Mouse (Mus musculus) midbrain, embryonic 11.5 days (tissue): ENCODE results near the gene Krt23. TPM values are rescaled to one million over a fixed set of nuclear protein-coding genes. Genes with fewer than 3 reads are reported as not detected.

ENCODE experiments used
- ATAC-seq: fragments of 200-750 bp; cut with Nextera tagmentation; 2 replicates; pipeline ENCODE4 v1.8.0; 2017; ENCODE audit warnings: moderate TSS enrichment, moderate library complexity; ENCODE audit not compliant: low FRiP score
- DNase-seq: peaks from one replicate; pipeline ENCODE4 v3.0.0; 2015; ENCODE audit warnings: low spot score; ENCODE audit errors: missing footprints
- H3K27ac ChIP-seq: fragments of 300-500 bp; sonication (generic); 2 replicates; pipeline ENCODE4 v1.5.1; 2014; ENCODE audit warnings: low read depth, low read length
- H3K27me3 ChIP-seq: fragments of 300-500 bp; sonication (generic); 2 replicates; pipeline ENCODE4 v1.6.1; 2014; ENCODE audit warnings: mild to moderate bottlenecking, low read length, moderate library complexity, mixed read lengths; ENCODE audit not compliant: control insufficient read depth, insufficient read depth
- H3K36me3 ChIP-seq: fragments of 300-500 bp; sonication (generic); 2 replicates; pipeline ENCODE4 v1.6.1; 2014; ENCODE audit warnings: mild to moderate bottlenecking, low read length, moderate library complexity, mixed read lengths; ENCODE audit not compliant: control insufficient read depth, insufficient read depth
- H3K4me1 ChIP-seq: fragments of 300-500 bp; sonication (generic); 2 replicates; pipeline ENCODE4 v1.6.1; 2014; ENCODE audit warnings: low read length; ENCODE audit not compliant: control insufficient read depth, insufficient read depth
- H3K4me2 ChIP-seq: fragments of 300-500 bp; sonication (generic); 2 replicates; pipeline ENCODE4 v1.6.1; 2014; ENCODE audit warnings: mild to moderate bottlenecking, moderate library complexity
- H3K4me3 ChIP-seq: fragments of 300-500 bp; sonication (generic); 2 replicates; pipeline ENCODE4 v1.5.1; 2014; ENCODE audit warnings: low read depth, low read length
- H3K9ac ChIP-seq: fragments of 300-500 bp; sonication (generic); 2 replicates; pipeline ENCODE4 v1.6.1; 2014; ENCODE audit warnings: low read length
- H3K9me3 ChIP-seq: fragments of 300-500 bp; sonication (generic); 2 replicates; pipeline ENCODE4 v1.6.1; 2016; ENCODE audit warnings: low read length; ENCODE audit not compliant: control insufficient read depth
- WGBS: fragments of 180-500 bp; shearing (Covaris S2); extraction: QIAGEN DNeasy Blood & Tissue Kit; methylation state at CpG from one replicate; pipeline ENCODE4 v1.1.7; 2014; 5-methylcytosine and 5-hydroxymethylcytosine counted together
- polyA plus RNA-seq: library from polyadenylated mRNA; unstranded; fragments of >200 nt; fragmentation: Nextera tagmentation; extraction: Ambion mirVana; gene quantifications from 2 replicates; pipeline ENCODE4 v1.2.1, GENCODE M21; 2014

The Krt23 gene
- 0.14 TPM in 1 of 2 replicates, not detected in the other for polyA plus RNA-seq

DNA sequence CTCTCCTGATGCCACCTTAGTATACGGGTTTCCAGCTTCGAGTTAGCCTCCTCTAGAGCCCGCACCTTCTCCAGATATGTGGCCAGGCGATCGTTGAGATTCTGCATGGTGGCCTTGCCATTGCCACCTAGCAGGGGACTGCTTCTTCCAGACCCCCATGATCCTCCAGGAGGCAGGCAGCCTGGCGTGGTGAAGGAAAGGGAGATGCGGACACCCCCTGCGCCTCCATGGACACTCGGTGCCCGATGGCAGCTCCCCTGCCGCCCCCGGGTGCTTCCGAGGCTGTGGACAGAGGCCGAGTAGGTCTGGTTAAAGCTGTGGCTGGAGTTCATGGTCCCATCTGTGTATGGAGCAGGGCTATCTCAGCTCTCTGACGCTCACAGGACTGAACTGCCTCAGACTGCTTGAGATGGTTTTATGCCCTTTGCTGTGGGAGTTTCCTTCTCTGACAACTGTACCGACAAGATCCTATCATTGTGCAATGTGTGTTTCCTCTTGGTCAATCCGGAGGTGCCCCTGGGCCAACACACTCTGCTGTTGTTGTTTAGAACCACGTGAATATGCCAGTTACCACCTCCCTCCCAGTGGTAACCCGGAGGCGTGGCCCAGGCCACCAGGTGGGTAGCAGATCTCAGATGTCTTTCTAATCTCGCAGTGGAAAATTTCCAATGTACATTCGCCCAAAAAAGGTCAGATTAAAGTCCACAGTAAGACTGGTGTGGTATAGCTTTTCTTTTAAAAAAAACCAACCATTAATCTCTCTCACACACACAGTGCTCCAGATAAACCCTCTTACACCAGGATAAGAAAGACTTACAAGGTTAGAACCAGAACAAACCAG, at the start of gene Krt23:
TSS of gene Krt23 (minus strand) at position 405 of the 841 bp plus-strand sequence.
- H3K27ac ChIP-seq: no peak within 1 kb of the TSS
- H3K9ac ChIP-seq: no peak within 1 kb of the TSS
- no peak within 1 kb of the TSS for H3K4me2 ChIP-seq
- 85% methylated on average over 22 of the region's 22 CpGs for WGBS
- DNase-seq: no peak
- H3K4me1 ChIP-seq: peaks cover 2% of the 10 kb centered on the region; the same call in 1 of the 2 replicates
- no peak within 1 kb of the TSS for H3K4me3 ChIP-seq
- no peaks in the 10 kb centered on the region for H3K36me3 ChIP-seq
- H3K27me3 ChIP-seq: no peaks in the 10 kb centered on the region
- no peak for ATAC-seq
- H3K9me3 ChIP-seq: no peaks in the 10 kb centered on the region

- WGBS: 77% methylated on average over 9 of the region's 9 CpGs
- Histone ChIP-seq H3K9ac (no peak overlapping the region), H3K27ac (no peak overlapping the region), H3K36me3 (no peaks in the 10 kb centered on the region), H3K9me3 (no peaks in the 10 kb centered on the region), H3K4me2 (no peak overlapping the region), H3K4me1 (no peaks in the 10 kb centered on the region), H3K4me3 (no peak overlapping the region), H3K27me3 (no peaks in the 10 kb centered on the region)
- ATAC-seq (no peak), DNase-seq (no peak)
These were observed 46.8 kb upstream of the Krt23 start for GRCm38 (mm10) chr11:99539721-99540120.

DNA sequence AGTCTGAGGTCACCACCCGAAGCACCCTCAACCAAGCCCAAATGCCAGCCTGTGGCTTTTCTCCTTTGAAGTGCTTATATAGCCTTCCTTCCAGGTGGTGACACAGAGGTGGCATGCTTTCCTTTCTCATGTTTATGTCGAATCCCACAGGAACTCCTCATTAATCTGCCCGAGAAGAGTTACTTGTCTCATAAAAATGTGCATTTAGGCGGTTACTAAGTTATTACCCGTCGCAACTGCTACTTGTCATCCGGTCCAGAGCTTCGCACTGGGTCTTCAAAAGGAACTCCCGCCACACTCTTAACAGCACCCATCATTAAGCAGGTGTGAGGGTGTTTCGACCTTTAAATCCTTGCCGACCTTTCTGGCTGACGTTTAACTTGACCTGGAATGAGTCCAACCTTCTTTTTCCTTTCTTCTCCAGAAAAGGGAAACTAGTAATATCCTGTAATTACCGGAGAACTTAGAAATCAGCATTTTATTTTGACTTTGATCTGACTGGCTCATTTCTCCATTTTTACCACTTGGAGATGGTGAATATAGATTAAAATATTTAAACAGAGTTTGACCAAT, 28.4 kb upstream of the Krt23 start, which contains the start of gene Krt39:
TSS of gene Krt39 (minus strand) at position 51 of the 573 bp plus-strand sequence.
- H3K27me3 ChIP-seq: no peaks in the 10 kb centered on the region
- no peaks in the 10 kb centered on the region for H3K9me3 ChIP-seq
- 88% methylated on average over 13 of the region's 13 CpGs for WGBS
- H3K9ac ChIP-seq: no peak within 1 kb of the TSS
- no peaks in the 10 kb centered on the region for H3K4me1 ChIP-seq
- H3K4me3 ChIP-seq: no peak within 1 kb of the TSS
- H3K4me2 ChIP-seq: no peak within 1 kb of the TSS
- no peak within 1 kb of the TSS for H3K27ac ChIP-seq
- DNase-seq: no peak
- no peak for ATAC-seq
- H3K36me3 ChIP-seq: no peaks in the 10 kb centered on the region

- no peaks in the 10 kb centered on the region for H3K36me3 ChIP-seq
- H3K9me3 ChIP-seq: no peaks in the 10 kb centered on the region
- no peak for ATAC-seq
- H3K4me3 ChIP-seq: no peak overlapping the region
- H3K27ac ChIP-seq: no peak overlapping the region
- H3K4me2 ChIP-seq: no peak overlapping the region
- no peaks in the 10 kb centered on the region for H3K27me3 ChIP-seq
- 88% methylated on average over 8 of the region's 8 CpGs for WGBS
- no peak overlapping the region for H3K9ac ChIP-seq
- DNase-seq: no peak
- no peaks in the 10 kb centered on the region for H3K4me1 ChIP-seq
These were observed 21.2 kb upstream of the Krt23 start for GRCm38 (mm10) chr11:99514098-99514497.

DNA sequence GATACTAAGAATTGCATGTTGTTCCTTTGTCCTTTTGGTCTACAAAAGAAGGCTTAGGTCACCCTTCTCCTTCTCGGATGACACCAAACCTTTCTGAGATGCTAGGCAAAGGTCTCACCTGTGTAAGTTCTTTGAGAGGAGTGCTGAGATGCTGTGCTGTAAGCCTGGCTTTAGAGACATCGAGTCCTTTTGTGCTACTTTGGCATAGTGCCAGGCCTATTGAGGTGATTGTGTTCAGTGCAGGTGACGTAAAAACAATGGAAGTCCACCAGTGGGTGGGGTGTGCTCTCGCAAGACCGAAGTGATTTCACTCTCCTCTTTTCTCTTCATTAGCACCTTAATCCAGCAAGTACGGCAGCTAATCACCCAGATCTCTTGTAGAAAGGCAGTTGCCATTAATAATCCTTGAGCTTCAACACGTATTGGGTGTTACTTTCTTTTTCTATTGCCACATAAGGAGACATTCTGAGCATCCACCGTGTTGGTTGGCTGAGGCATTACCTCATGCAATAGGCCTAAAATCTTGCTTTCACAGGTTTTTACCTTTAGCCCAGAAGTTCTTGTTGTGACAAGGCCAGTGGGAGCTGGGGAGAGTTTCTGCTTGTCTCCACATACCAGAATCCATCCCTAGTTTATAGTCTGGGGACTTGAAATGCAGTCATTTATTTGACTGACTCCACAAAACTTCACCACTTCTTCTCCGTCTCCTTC, 7.3 kb upstream of the Krt23 start:
- Histone ChIP-seq H3K9ac (no peak overlapping the region), H3K27me3 (no peaks in the 10 kb centered on the region), H3K9me3 (no peaks in the 10 kb centered on the region), H3K4me3 (no peak overlapping the region), H3K4me1 (no peaks in the 10 kb centered on the region), H3K4me2 (no peak overlapping the region), H3K27ac (no peak overlapping the region), H3K36me3 (no peaks in the 10 kb centered on the region)
- ATAC-seq: no peak
- DNase-seq: no peak
- WGBS: 86% methylated on average over 9 of the region's 9 CpGs

DNA sequence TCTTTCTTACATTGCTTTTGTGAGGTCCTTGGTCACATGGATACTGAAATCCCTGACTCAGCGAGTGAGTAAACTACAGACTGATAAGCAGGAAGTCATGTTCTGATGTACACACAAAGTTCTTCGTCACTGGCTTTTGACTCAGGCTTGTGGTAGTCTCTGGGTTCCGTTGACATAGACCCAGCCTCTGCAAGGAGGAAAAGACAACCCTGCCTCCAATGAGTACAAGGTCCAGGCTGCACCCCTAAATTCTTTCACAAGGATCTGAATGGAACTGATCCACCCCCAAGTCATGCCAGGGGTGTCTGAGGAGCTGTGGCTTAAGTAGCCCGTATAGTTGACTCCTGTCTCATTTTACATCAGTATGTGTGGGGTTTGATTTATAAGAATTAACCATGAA, 3.5 kb upstream of the Krt23 start:
- no peak overlapping the region for H3K9ac ChIP-seq
- DNase-seq: no peak

DNA sequence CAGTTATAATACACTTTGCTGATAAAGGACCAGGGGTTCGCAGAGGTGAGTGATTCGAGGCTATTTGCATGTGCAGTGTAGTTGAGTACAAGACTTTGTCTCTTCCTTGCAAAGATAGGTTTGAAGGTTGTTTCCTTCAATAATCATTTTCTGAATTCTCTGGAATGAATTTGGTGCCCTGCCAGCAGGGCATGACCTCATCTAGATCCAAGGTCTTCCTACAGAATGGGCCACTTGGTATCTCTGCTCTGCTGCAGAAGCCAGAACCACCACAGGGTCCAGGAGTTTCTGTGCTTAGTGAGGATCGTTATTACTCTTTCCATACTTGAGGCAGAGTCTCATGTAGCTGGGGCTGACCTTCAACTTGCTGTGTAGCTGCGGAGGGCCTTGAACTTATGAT, 1.8 kb upstream of the Krt23 start:
- Histone ChIP-seq H3K4me1 (no peaks in the 10 kb centered on the region), H3K9ac (no peak overlapping the region), H3K27ac (no peak overlapping the region), H3K36me3 (no peaks in the 10 kb centered on the region), H3K4me3 (no peak overlapping the region), H3K9me3 (no peaks in the 10 kb centered on the region), H3K27me3 (no peaks in the 10 kb centered on the region), H3K4me2 (no peak overlapping the region)
- 88% methylated on average over 4 of the region's 4 CpGs for WGBS
- ATAC-seq (no peak), DNase-seq (no peak)

More for the DNA sequence above, 3.5 kb upstream of the Krt23 start:
- H3K4me2 ChIP-seq: no peak overlapping the region
- no peaks in the 10 kb centered on the region for H3K27me3 ChIP-seq
- no peaks in the 10 kb centered on the region for H3K36me3 ChIP-seq
- no peaks in the 10 kb centered on the region for H3K4me1 ChIP-seq
- H3K27ac ChIP-seq: no peak overlapping the region
- ATAC-seq: no peak
- no peak overlapping the region for H3K4me3 ChIP-seq
- H3K9me3 ChIP-seq: no peaks in the 10 kb centered on the region
- 82% methylated on average over 4 of the region's 4 CpGs for WGBS

DNA sequence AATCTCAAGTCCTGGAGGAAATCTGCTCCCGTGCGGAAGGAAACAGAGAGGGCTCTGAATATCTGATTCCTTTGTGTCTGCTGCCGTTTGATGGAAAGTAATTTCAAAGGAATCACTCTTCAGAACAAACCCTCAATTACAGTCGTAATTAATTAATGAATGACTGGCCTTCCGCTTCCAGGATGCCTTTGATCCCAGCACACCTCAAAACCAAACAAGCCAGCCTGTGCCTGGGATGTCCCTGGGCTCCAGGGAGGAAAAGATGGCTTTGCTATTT, 575 bp upstream of the Krt23 start:
- Histone ChIP-seq H3K9me3 (no peaks in the 10 kb centered on the region), H3K9ac (no peak overlapping the region), H3K4me1 (peaks cover 2% of the 10 kb centered on the region; the same call in 1 of the 2 replicates), H3K4me2 (no peak overlapping the region), H3K27me3 (no peaks in the 10 kb centered on the region), H3K4me3 (no peak overlapping the region), H3K27ac (no peak overlapping the region), H3K36me3 (no peaks in the 10 kb centered on the region)
- 71% methylated on average over 5 of the region's 5 CpGs for WGBS
- no peak for ATAC-seq
- no peak for DNase-seq

GRCm38 (mm10) chr11:99491040-99491439, 1.9 kb downstream of the Krt23 start:
- no peak for ATAC-seq
- WGBS: 84% methylated on average over 8 of the region's 8 CpGs
- H3K4me1 ChIP-seq: peaks cover 2% of the 10 kb centered on the region; the same call in 1 of the 2 replicates
- H3K4me3 ChIP-seq: no peak overlapping the region
- H3K9ac ChIP-seq: no peak overlapping the region
- no peak overlapping the region for H3K27ac ChIP-seq
- H3K27me3 ChIP-seq: no peaks in the 10 kb centered on the region
- no peak for DNase-seq
- H3K36me3 ChIP-seq: no peaks in the 10 kb centered on the region
- no peaks in the 10 kb centered on the region for H3K9me3 ChIP-seq
- H3K4me2 ChIP-seq: no peak overlapping the region
